Mouse (Mus musculus) Muller cell, postnatal 12 days (primary cell): Measurements from ENCODE around the gene Unc13d.
"Not testable (repeated sequence)": the region's sequence is repeated elsewhere in the genome, so short reads cannot be mapped to it uniquely, and the experiment has no call there.

Experiments
- DNase-seq: peaks from one replicate; pipeline ENCODE4 v3.0.0-alpha.2; 2015; ENCODE audit errors: inconsistent ontology term

The Unc13d gene

DNA sequence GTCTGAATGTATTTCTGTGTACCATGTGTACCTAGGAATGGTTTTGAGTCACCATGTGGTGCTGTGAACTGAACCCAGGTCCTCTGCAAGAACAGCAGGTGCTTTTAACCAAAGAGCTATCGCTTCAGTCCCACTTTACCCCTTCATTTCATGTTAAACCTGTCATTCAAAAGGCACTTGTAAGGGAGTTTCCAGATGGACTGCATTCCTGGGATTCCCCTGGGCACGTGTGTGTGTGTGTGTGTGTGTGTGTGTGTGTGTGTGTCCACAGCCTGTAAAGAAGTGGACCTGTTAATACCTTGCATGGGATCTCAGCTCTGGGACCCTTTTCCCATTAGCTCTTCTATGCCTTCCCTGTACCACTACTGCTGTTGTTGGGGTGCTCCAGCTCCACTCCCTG, 28.2 kb downstream of the Unc13d start:
- DNase-seq = no peak

- DNase-seq = no peak
These were observed 32.6 kb downstream of the Unc13d start for GRCm38 (mm10) chr11:116045173-116045572.

DNA sequence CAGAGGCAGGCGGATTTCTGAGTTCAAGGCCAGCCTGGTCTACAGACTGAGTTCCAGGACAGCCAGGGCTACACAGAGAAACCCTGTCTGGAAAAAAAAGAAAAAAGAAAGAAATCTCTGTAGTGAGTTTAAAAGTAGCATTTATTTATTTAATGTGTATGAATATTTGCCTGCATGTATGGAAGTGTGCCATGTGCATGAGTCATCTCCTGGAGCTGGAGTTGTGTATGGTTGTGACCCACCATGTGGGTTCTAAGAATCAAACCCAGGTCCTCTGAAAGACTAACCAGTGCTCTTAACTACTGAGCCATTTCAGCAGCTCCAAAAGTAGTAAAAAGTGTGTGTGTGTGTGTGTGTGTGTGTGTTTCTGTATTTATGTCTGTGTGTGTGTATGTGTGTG, 34.5 kb downstream of the Unc13d start:
- no peak for DNase-seq

DNA sequence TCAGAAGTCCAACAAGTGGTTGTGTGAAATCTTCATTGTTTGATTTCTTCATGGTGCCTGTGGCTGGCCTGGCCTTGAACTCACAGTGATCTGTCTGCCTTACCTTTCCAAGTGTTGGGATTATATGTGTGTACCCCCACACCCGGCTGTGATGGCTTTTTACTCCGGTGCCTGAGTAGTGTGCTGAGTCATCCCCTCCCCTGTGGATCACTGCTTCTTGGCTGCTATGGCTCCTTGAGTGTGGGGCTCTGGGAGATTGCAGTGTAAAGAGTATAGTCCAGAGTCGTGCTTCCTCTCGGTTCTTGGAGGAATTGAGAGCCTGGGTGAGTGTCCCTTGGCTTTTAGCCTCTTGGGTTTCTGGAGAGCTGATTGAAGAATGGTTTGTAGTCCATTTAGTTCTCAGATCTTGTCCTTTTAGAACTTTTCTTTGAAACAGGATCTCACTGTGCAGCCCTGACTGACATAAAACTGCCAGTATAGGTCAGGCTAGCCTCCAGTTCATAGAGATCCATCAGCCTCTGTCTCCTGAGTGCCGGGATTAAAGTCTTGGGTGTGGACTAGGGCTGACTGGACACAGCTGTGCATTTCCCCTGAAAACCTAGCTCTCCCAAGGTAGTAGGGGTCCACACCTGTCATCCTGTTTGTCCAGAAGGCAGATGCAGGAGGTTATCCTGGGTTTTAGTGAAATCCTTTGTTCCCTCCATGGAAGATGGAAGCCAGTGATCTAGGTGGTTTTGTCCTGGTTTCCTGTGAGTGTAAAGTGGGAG, 35.2 kb downstream of the Unc13d start:
- DNase-seq = no peak

- no peak for DNase-seq
These were observed 35.9 kb downstream of the Unc13d start for GRCm38 (mm10) chr11:116041833-116042232.

- peak; percentile 40 for DNase-seq
These were observed 37.2 kb downstream of the Unc13d start for GRCm38 (mm10) chr11:116040593-116040992.

DNA sequence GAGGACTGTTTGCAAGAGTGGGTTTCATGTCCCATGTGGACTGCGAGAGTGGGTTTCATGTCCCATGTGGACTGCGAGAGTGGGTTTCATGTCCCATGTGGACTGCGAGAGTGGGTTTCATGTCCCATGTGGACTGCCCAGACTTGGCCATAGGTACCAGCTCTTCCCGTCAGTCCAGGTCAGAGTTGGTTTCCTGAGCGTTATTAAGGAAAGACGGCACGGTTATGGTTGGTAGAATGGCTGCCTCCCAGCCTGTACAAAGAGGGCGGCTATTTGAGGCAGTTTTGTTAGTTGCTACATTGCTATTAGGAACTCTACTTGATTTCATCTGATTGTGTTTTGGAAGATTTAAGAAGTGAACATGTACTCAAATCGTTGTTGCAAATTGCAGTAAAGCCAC, 39.9 kb downstream of the Unc13d start:
- no peak for DNase-seq

DNA sequence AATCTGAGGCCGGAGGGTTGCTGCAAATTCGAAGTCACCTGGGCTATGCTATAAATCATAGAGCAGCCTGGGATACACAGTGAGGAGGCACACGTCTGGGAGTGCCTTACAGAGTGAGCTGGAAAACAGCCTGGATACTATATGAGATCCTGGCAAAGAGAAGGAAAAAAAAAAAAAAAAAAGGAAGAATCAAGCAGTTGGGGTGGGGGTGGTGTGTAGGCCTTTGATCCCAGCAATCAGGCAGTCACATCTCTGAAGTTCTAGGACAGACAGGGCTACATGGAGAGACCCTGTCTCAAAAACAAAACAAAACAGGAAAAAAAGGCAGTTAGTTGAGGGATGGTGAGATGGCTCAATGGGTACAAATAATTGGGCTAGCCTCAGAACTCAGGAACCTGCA, 41.1 kb downstream of the Unc13d start:
- no peak for DNase-seq

DNA sequence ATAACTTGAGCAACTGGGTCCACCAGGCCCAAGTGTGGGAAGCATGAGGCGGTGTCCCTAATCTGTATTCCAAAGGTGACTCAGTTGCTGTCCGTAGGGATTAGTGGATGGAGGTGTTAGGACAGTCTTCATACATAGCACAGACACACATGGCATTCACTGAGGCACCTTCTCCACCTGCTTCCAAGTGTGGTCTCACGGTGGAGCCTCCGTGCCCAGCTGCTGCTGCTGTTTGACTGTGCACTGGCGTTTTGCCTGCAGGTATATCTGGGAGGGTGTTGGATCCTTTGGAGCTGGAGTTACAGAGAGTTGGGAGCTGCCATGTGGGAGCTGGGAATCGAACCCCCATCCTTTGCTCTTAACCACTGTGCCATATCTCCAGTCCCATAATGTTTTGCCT, 43.2 kb downstream of the Unc13d start:
- DNase-seq = no peak

GRCm38 (mm10) chr11:116030898-116031845, 46.6 kb downstream of the Unc13d start:
- no peak for DNase-seq

DNA sequence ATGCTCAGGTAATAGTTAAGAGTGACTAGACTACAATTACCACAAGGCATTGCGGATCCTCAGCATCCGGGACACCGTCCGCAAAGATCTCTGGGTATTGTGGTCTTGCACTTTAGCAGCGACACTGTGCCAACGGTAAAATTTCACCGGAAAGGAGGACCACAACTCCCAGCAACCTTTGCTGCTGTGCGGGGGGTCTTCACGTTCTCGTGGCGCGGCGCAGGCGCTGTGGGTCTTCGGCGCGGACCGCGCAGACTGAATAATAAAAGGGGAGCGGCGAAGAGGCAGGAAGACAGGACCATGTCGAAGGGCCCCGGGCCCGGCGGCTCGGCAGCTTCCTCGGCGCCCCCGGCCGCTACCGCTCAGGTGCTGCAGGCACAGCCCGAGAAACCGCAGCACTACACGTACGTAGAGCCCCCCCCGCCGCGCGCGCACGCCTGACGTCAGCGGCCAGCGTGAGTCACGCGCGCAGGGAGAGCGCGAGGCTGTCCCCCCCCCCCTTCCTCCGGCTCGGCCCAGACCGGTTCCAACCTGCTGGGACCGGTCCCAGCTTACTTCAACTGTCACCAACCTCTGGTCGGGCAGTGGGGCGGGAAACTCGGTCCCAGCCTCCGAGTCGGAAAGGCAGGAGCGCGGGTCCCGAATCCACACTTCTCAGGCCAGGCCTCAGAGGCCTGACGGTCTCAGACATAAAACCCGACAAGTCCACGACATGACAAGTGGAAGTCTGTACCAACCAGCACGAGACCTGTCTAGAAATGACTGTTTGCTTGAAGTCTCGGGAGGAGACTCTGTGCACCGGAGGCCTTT, 47.5 kb downstream of the Unc13d start, which contains the start of gene Unk:
Gene Unk (plus strand): TSS at position 235 of the 810 bp plus-strand sequence.
- peak; percentile 98 for DNase-seq

GRCm38 (mm10) chr11:116029086-116029865, 48.5 kb downstream of the Unc13d start:
- DNase-seq = no peak

- DNase-seq = no peak
These were observed 49.4 kb downstream of the Unc13d start for GRCm38 (mm10) chr11:116028177-116028865.

DNA sequence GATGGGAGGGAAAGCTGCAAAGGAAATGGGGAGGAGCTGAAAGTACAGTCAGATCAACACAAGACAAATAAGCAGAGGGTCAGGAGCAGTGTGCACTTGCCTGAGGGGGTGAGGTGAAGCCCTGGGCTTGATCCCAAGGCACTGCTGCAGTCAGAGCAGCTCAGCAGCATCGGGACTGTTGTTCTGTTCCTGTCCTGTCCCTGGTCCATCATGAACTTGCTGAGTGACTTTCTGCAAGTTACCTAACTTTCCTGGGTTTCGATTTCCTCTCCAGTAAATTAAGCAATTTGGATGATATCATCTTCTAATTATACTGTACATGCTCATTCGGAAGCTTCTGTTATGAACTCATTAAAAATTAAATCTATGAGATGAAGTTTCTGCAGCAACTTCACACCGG, 50.0 kb downstream of the Unc13d start, which contains the start of gene H3f3b:
Gene H3f3b (minus strand): TSS at position 207 of the 400 bp plus-strand sequence.
- DNase-seq = no peak

- no peak for DNase-seq
These were observed 52.5 kb downstream of the Unc13d start for GRCm38 (mm10) chr11:116025056-116025845.

DNA sequence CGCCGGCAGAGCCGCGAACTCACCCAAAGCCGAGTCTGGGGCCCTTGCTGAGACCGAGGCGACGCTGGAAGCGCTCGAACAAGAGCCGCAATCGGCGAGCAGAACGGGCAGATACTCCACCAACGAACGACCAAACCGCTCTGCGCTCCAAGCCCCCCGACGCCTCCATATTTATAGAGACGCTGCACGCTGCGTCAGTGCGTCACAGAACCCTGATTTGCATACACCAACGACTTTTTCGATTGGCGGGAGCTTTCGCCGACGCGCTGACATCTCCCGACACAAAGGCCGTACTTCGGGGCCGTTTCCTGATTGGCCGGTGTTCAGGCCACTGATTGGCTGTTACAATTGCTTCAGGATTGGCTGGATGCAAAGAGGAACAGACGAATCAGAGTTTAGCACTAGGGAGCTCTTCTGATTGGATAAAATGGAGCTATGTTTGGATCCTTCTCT, 53.4 kb downstream of the Unc13d start:
- DNase-seq = peak; percentile 98

DNA sequence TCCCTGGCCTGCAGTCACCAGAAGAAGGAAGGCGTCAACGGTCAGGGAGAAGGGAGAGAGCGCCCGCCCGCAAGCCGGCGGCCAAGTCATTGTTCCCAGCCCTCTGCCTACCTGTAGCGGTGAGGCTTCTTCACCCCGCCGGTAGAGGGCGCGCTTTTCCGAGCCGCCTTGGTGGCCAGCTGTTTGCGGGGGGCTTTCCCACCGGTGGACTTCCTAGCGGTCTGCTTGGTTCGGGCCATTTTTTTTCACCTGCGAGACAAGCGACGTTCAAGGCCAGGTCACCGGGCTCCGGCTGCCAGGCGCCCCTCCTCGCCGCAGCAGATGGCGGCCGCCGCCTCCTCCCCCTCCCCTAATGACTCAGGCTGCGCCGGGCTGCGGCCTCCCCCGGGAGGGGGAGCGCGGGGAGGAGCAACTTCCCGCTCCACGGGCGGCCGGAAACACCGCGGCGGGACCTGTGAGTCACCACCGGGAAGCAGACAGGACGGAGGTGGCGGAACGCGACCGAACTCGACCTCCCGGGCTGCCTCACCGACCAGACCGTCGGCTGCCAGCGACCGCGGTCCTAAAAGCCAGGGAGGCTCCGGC, 53.9 kb downstream of the Unc13d start:
- peak; percentile 97 for DNase-seq

- not testable (repeated sequence) for DNase-seq
These were observed 54.5 kb downstream of the Unc13d start for GRCm38 (mm10) chr11:116023074-116023770.
